Mouse (Mus musculus): ENCODE data around the gene Fcnb. TPM values are rescaled to one million over a fixed set of nuclear protein-coding genes. Genes with fewer than 3 reads are reported as not detected.

Gene Fcnb
- polyA plus RNA-seq, 1 experiment from 2014 or later: 0.29 TPM

- Histone ChIP-seq H3K9ac (no peak overlapping the region), H3K4me2 (no peak overlapping the region), H3K27me3 (no peaks in the 10 kb centered on the region), H3K36me3 (replicated peaks) (no peaks in the 10 kb centered on the region), H3K9me3 (no peaks in the 10 kb centered on the region), H3K4me3 (replicated peaks) (no peak overlapping the region), H3K27ac (peak overlapping the region; percentile 50), H3K4me1 (peaks cover 9% of the 10 kb centered on the region)
- WGBS: 93% methylated on average over 2 of the region's 2 CpGs
- ATAC-seq (ENCODE audit: low FRiP score): no peak; the same call in 1 of the 2 replicates
These were observed 16.7 kb downstream of the Fcnb start for GRCm38 (mm10) chr2:28067821-28068536.

GRCm38 (mm10) chr2:28067175-28067574 is 17.5 kb downstream of the Fcnb start:
- H3K4me2 ChIP-seq: no peak overlapping the region
- ATAC-seq (ENCODE audit: low FRiP score): no peak
- H3K4me1 ChIP-seq: peaks cover 9% of the 10 kb centered on the region
- no peaks in the 10 kb centered on the region for H3K36me3 ChIP-seq (replicated peaks)
- no peak overlapping the region for H3K9ac ChIP-seq
- H3K9me3 ChIP-seq: no peaks in the 10 kb centered on the region
- WGBS: 75% methylated on average over 6 of the region's 6 CpGs
- no peak overlapping the region for H3K4me3 ChIP-seq (replicated peaks)
- H3K27me3 ChIP-seq: no peaks in the 10 kb centered on the region
- H3K27ac ChIP-seq: peak overlapping the region; percentile 31; the same call in 1 of the 2 replicates

- H3K9me3 ChIP-seq: no peaks in the 10 kb centered on the region
- no peak overlapping the region for H3K4me2 ChIP-seq
- no peak for ATAC-seq (ENCODE audit: low FRiP score)
- H3K9ac ChIP-seq: no peak overlapping the region
- no peak overlapping the region for H3K4me3 ChIP-seq (replicated peaks)
- H3K36me3 ChIP-seq (replicated peaks): no peaks in the 10 kb centered on the region
- 80% methylated on average over 5 of the region's 5 CpGs for WGBS
- H3K27ac ChIP-seq: 0 out of 2 replicates have a peak overlapping the region, but pooled peaks have one; percentile 8
- H3K27me3 ChIP-seq: no peaks in the 10 kb centered on the region
- H3K4me1 ChIP-seq: peaks cover 9% of the 10 kb centered on the region
These were observed 18.0 kb downstream of the Fcnb start for GRCm38 (mm10) chr2:28066686-28067085.

- WGBS: 84% methylated on average over 5 of the region's 5 CpGs
- Histone ChIP-seq H3K27me3 (no peaks in the 10 kb centered on the region), H3K36me3 (replicated peaks) (no peaks in the 10 kb centered on the region), H3K27ac (no peak overlapping the region), H3K9me3 (no peaks in the 10 kb centered on the region), H3K4me1 (peaks cover 9% of the 10 kb centered on the region), H3K4me2 (no peak overlapping the region), H3K4me3 (replicated peaks) (no peak overlapping the region), H3K9ac (no peak overlapping the region)
- no peak for ATAC-seq (ENCODE audit: low FRiP score)
These were observed 19.5 kb downstream of the Fcnb start for GRCm38 (mm10) chr2:28065081-28065651.

- no peaks in the 10 kb centered on the region for H3K9me3 ChIP-seq
These were observed 20.2 kb downstream of the Fcnb start for GRCm38 (mm10) chr2:28064339-28065080.

GRCm38 (mm10) chr2:28063711-28064338 is 20.9 kb downstream of the Fcnb start:
- Histone ChIP-seq H3K4me1 (peaks cover 8% of the 10 kb centered on the region), H3K4me2 (no peak overlapping the region), H3K9ac (no peak overlapping the region), H3K27me3 (no peaks in the 10 kb centered on the region), H3K9me3 (no peaks in the 10 kb centered on the region), H3K4me3 (replicated peaks) (no peak overlapping the region), H3K36me3 (replicated peaks) (no peaks in the 10 kb centered on the region), H3K27ac (no peak overlapping the region)
- WGBS: 94% methylated on average over 4 of the region's 4 CpGs
- no peak for ATAC-seq (ENCODE audit: low FRiP score)

More at GRCm38 (mm10) chr2:28064339-28065080, 20.2 kb downstream of the Fcnb start:
- WGBS: 76% methylated on average over 7 of the region's 7 CpGs
- Histone ChIP-seq H3K36me3 (replicated peaks) (no peaks in the 10 kb centered on the region), H3K27me3 (no peaks in the 10 kb centered on the region), H3K4me2 (no peak overlapping the region), H3K4me3 (replicated peaks) (no peak overlapping the region), H3K4me1 (peaks cover 9% of the 10 kb centered on the region), H3K27ac (no peak overlapping the region), H3K9ac (no peak overlapping the region)
- no peak for ATAC-seq (ENCODE audit: low FRiP score)

- Histone ChIP-seq H3K36me3 (replicated peaks) (no peaks in the 10 kb centered on the region), H3K9me3 (no peaks in the 10 kb centered on the region), H3K4me2 (no peak overlapping the region), H3K27me3 (no peaks in the 10 kb centered on the region), H3K4me1 (no peaks in the 10 kb centered on the region), H3K4me3 (replicated peaks) (no peak overlapping the region), H3K9ac (no peak overlapping the region), H3K27ac (no peak overlapping the region)
- 89% methylated on average over 1 of the region's 1 CpGs for WGBS
- no peak for ATAC-seq (ENCODE audit: low FRiP score)
These were observed 24.8 kb downstream of the Fcnb start for GRCm38 (mm10) chr2:28059922-28060321.

GRCm38 (mm10) chr2:28047092-28047491 is 37.6 kb downstream of the Fcnb start:
- H3K36me3 ChIP-seq (replicated peaks): no peaks in the 10 kb centered on the region
- WGBS: 83% methylated on average over 7 of the region's 7 CpGs
- H3K9me3 ChIP-seq: no peaks in the 10 kb centered on the region
- no peak overlapping the region for H3K9ac ChIP-seq
- no peaks in the 10 kb centered on the region for H3K4me1 ChIP-seq
- H3K27me3 ChIP-seq: no peaks in the 10 kb centered on the region
- no peak overlapping the region for H3K4me2 ChIP-seq
- no peak overlapping the region for H3K27ac ChIP-seq
- H3K4me3 ChIP-seq (replicated peaks): no peak overlapping the region
- no peak for ATAC-seq (ENCODE audit: low FRiP score)

- H3K4me2 ChIP-seq: no peak overlapping the region
- H3K4me3 ChIP-seq (replicated peaks): no peak overlapping the region
- no peaks in the 10 kb centered on the region for H3K36me3 ChIP-seq (replicated peaks)
- no peak overlapping the region for H3K27ac ChIP-seq
- ATAC-seq (ENCODE audit: low FRiP score): no peak
- WGBS: 72% methylated on average over 6 of the region's 6 CpGs
- H3K4me1 ChIP-seq: no peaks in the 10 kb centered on the region
- no peaks in the 10 kb centered on the region for H3K27me3 ChIP-seq
- H3K9ac ChIP-seq: no peak overlapping the region
- no peaks in the 10 kb centered on the region for H3K9me3 ChIP-seq
These were observed 38.4 kb downstream of the Fcnb start for GRCm38 (mm10) chr2:28046311-28046710.

GRCm38 (mm10) chr2:28044920-28045598 is 39.6 kb downstream of the Fcnb start:
- Histone ChIP-seq H3K9me3 (no peaks in the 10 kb centered on the region), H3K27ac (no peak overlapping the region), H3K4me3 (replicated peaks) (no peak overlapping the region), H3K27me3 (no peaks in the 10 kb centered on the region), H3K4me1 (no peaks in the 10 kb centered on the region), H3K36me3 (replicated peaks) (no peaks in the 10 kb centered on the region), H3K9ac (no peak overlapping the region), H3K4me2 (no peak overlapping the region)
- 89% methylated on average over 9 of the region's 9 CpGs for WGBS
- no peak for ATAC-seq (ENCODE audit: low FRiP score)

- Histone ChIP-seq H3K4me2 (no peak overlapping the region), H3K36me3 (replicated peaks) (no peaks in the 10 kb centered on the region), H3K4me3 (replicated peaks) (no peak overlapping the region), H3K27ac (no peak overlapping the region), H3K27me3 (no peaks in the 10 kb centered on the region), H3K9ac (no peak overlapping the region), H3K4me1 (no peaks in the 10 kb centered on the region), H3K9me3 (no peaks in the 10 kb centered on the region)
- ATAC-seq (ENCODE audit: low FRiP score): no peak
- WGBS: 96% methylated on average over 1 of the region's 1 CpGs
These were observed 44.2 kb downstream of the Fcnb start for GRCm38 (mm10) chr2:28040466-28040865.

Data from forebrain, embryonic 12.5 days (tissue).